Mouse (Mus musculus) heart, adult 11 months (tissue): Measurements from ENCODE around the gene Eps8l1.

Experiments used
- DNase-seq: peaks from one replicate; pipeline ENCODE4 v3.0.0; 2022

Gene Eps8l1

GRCm38 (mm10) chr7:4478796-4479291 is 18.4 kb downstream of the Eps8l1 start:
- peak; percentile 88 for DNase-seq

GRCm38 (mm10) chr7:4479674-4480073 is 19.2 kb downstream of the Eps8l1 start:
- DNase-seq: peak; percentile 84

GRCm38 (mm10) chr7:4482281-4482680 is 21.8 kb downstream of the Eps8l1 start:
- peak; percentile 96 for DNase-seq

GRCm38 (mm10) chr7:4491308-4491707 is 30.8 kb downstream of the Eps8l1 start:
- DNase-seq: peak; percentile 99

GRCm38 (mm10) chr7:4492284-4493224 is 32.1 kb downstream of the Eps8l1 start:
- peak; percentile 96 for DNase-seq

GRCm38 (mm10) chr7:4493991-4494390 is 33.5 kb downstream of the Eps8l1 start:
- peak; percentile 89 for DNase-seq

- DNase-seq: no peak
These were observed 36.0 kb downstream of the Eps8l1 start for GRCm38 (mm10) chr7:4496468-4496867.

- DNase-seq: peak; percentile 93
These were observed 36.9 kb downstream of the Eps8l1 start for GRCm38 (mm10) chr7:4497271-4497903.

GRCm38 (mm10) chr7:4498251-4498650 is 37.8 kb downstream of the Eps8l1 start:
- peak; percentile 99 for DNase-seq

GRCm38 (mm10) chr7:4499034-4499433 is 38.6 kb downstream of the Eps8l1 start:
- DNase-seq: peak; percentile 92

- DNase-seq: peak; percentile 96
These were observed 40.5 kb downstream of the Eps8l1 start for GRCm38 (mm10) chr7:4500892-4501471.

GRCm38 (mm10) chr7:4501558-4502397 is 41.3 kb downstream of the Eps8l1 start, which contains the start of gene Ppp1r12c:
Ppp1r12c (minus strand) TSS chr7:4501680.
- peak; percentile 99 for DNase-seq

GRCm38 (mm10) chr7:4502421-4503090 is 42.1 kb downstream of the Eps8l1 start:
- peak; percentile 96 for DNase-seq

GRCm38 (mm10) chr7:4503100-4503499 is 42.6 kb downstream of the Eps8l1 start:
- DNase-seq: no peak

GRCm38 (mm10) chr7:4503858-4504257 is 43.4 kb downstream of the Eps8l1 start:
- peak; percentile 91 for DNase-seq

- DNase-seq: peak; percentile 95
These were observed 44.4 kb downstream of the Eps8l1 start for GRCm38 (mm10) chr7:4504646-4505435.

- DNase-seq: no peak
These were observed 46.7 kb downstream of the Eps8l1 start for GRCm38 (mm10) chr7:4507220-4507619.

GRCm38 (mm10) chr7:4508062-4508738 is 47.7 kb downstream of the Eps8l1 start:
- DNase-seq: no peak

GRCm38 (mm10) chr7:4508739-4509116 is 48.3 kb downstream of the Eps8l1 start:
- DNase-seq: no peak

GRCm38 (mm10) chr7:4509863-4510608 is 49.6 kb downstream of the Eps8l1 start:
- DNase-seq: peak; percentile 98
